Mouse (Mus musculus) heart, embryonic 11.5 days (tissue): ENCODE data around the gene Tmem240. TPM values are rescaled to one million over a fixed set of nuclear protein-coding genes. Genes with fewer than 3 reads are reported as not detected.
"Not testable (repeated sequence)": the region's sequence is repeated elsewhere in the genome, so short reads cannot be mapped to it uniquely, and the experiment has no call there.

Source experiments
- ATAC-seq: fragments of 200-750 bp; cut with Nextera tagmentation; replicated peaks from 2 replicates; pipeline ENCODE4 v1.8.0; 2017; ENCODE audit warnings: moderate library complexity; ENCODE audit not compliant: insufficient number of reproducible peaks, low FRiP score, low TSS enrichment
- H3K27ac ChIP-seq: fragments of 300-500 bp; sonication (generic); 2 replicates; pipeline ENCODE4 v1.5.1; 2014; ENCODE audit warnings: mild to moderate bottlenecking, low read depth, low read length
- H3K27me3 ChIP-seq: fragments of 300-500 bp; sonication (generic); 2 replicates; pipeline ENCODE4 v1.6.1; 2014; ENCODE audit warnings: mild to moderate bottlenecking, low read length, mixed read lengths; ENCODE audit not compliant: control insufficient read depth, insufficient read depth
- H3K36me3 ChIP-seq: fragments of 300-500 bp; sonication (generic); 2 replicates; pipeline ENCODE4 v1.6.1; 2014; ENCODE audit warnings: mild to moderate bottlenecking, low read length, moderate library complexity, mixed read lengths; ENCODE audit not compliant: control insufficient read depth, insufficient read depth
- H3K4me1 ChIP-seq: fragments of 300-500 bp; sonication (generic); 2 replicates; pipeline ENCODE4 v1.6.1; 2014; ENCODE audit warnings: low read length; ENCODE audit not compliant: control insufficient read depth, insufficient read depth
- H3K4me2 ChIP-seq: fragments of 300-500 bp; sonication (generic); 2 replicates; pipeline ENCODE4 v1.6.1; 2014; ENCODE audit warnings: mild to moderate bottlenecking, moderate library complexity
- H3K4me3 ChIP-seq: fragments of 300-500 bp; sonication (generic); 2 replicates; pipeline ENCODE4 v1.5.1; 2014; ENCODE audit warnings: low read depth, low read length
- H3K9ac ChIP-seq: fragments of 300-500 bp; sonication (generic); 2 replicates; pipeline ENCODE4 v1.6.1; 2014; ENCODE audit warnings: mild to moderate bottlenecking, low read depth, low read length, moderate library complexity
- H3K9me3 ChIP-seq: fragments of 300-500 bp; sonication (generic); replicated peaks from 2 replicates; pipeline ENCODE4 v1.6.1; 2016; ENCODE audit warnings: low read length; ENCODE audit not compliant: control insufficient read depth
- WGBS: fragments of 180-500 bp; shearing (Covaris S2); extraction: QIAGEN DNeasy Blood & Tissue Kit; methylation state at CpG from one replicate; pipeline ENCODE4 v1.1.7; 2014; ENCODE audit not compliant: insufficient replicate concordance; 5-methylcytosine and 5-hydroxymethylcytosine counted together
- polyA plus RNA-seq: library from polyadenylated mRNA; unstranded; fragments of >200 nt; fragmentation: Nextera tagmentation; extraction: Ambion mirVana; gene quantifications from 2 replicates; pipeline ENCODE4 v1.2.1, GENCODE M21; 2014

Gene Tmem240
- 0.47 and 0.68 TPM in 2 replicates for polyA plus RNA-seq

DNA sequence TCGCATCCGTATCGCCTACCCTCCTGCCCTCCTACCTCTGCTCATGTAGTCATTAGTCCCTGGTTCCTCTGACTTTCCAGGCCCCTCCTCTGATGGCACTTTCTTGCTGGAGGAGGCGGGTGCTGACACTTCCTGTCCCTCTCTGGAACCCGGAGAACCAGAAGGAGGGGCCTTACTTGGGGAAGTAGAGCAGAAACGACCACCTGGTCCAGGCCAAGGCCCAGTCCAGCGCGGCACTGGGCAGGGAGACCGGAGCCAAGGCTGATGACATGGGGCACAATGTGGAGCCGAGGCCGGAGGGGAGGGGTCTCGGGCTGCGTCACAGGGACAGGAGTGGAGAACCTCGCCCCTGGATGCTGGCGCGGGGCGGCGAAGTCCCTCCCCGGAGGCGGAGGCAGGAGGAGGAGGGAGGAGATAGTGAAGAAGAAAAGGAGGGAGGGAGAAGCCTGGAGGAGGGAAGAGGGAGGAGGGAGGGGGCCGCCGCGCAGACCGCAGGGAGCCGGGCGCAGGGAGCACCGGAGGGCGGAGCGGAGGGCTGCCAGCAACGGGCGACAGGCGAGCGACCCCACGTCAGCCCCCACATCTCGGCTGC, at the start of gene Tmem240:
Gene Tmem240 (plus strand): TSS at position 451 of the 592 bp plus-strand sequence.
- peak within 1 kb of the TSS; percentile 82 for H3K9ac ChIP-seq
- H3K4me1 ChIP-seq: peaks cover 15% of the 10 kb centered on the region
- no peaks in the 10 kb centered on the region for H3K27me3 ChIP-seq
- no peaks in the 10 kb centered on the region for H3K9me3 ChIP-seq
- peak within 1 kb of the TSS; percentile 80 for H3K27ac ChIP-seq
- H3K4me2 ChIP-seq: peak within 1 kb of the TSS; percentile 96
- H3K4me3 ChIP-seq: peak within 1 kb of the TSS; percentile 83
- peak; percentile 84 for ATAC-seq
- 0% methylated on average over 30 of the region's 35 CpGs for WGBS
- H3K36me3 ChIP-seq: 0 out of 2 replicates have a peak, but pooled peaks cover 3% of the 10 kb centered on the region

- not testable (repeated sequence) for H3K9me3 ChIP-seq, H3K4me3 ChIP-seq, H3K27me3 ChIP-seq, H3K4me1 ChIP-seq, H3K36me3 ChIP-seq, H3K27ac ChIP-seq, H3K9ac ChIP-seq, ATAC-seq, H3K4me2 ChIP-seq
- 64% methylated on average over 4 of the region's 4 CpGs for WGBS
Observed at GRCm38 (mm10) chr4:155687764-155688163, 46.8 kb upstream of the Tmem240 start.

DNA sequence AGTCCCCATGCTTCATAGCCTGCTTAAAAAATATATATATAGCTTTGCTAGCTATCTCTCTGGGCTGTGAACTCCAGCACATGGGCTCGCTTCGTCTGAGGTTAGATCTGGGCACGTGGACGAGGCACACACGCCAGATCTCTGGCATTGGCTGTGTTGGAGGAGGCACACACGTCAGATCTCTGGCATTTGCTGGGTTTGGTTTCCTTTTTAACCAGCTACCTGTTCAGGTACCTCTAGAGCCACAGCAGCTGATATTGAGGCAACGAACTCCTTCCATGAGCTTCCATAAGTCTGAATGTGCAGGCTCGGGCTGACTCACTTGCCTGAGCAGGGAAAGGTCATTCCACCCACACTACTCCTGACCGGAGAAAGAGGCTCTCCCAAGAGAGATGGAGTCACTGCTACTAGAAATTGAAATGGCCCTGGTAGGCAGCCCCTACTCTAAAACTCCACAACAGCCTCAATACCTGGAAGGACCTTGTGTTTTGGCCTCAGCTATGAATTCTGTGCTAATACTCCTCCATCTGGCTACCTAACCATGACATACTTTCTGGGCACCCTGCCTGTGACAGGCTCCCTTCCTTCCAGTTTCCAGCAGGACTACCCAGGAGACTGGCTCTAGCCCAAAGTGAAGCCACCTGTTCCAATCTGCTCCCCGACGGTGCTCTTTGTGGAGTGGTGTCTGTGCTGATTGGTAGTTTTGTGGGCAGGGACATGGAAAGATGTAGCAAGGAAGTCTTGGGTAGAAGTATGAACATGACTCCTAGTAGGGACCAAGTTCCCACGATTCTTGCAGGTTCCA, 43.8 kb upstream of the Tmem240 start:
- WGBS: 76% methylated on average over 12 of the region's 12 CpGs
- Histone ChIP-seq H3K4me3 (no peak overlapping the region), H3K36me3 (no peaks in the 10 kb centered on the region), H3K9me3 (no peaks in the 10 kb centered on the region), H3K4me1 (no peaks in the 10 kb centered on the region), H3K27me3 (peaks cover 21% of the 10 kb centered on the region), H3K4me2 (no peak overlapping the region), H3K27ac (no peak overlapping the region), H3K9ac (no peak overlapping the region)
- no peak for ATAC-seq

DNA sequence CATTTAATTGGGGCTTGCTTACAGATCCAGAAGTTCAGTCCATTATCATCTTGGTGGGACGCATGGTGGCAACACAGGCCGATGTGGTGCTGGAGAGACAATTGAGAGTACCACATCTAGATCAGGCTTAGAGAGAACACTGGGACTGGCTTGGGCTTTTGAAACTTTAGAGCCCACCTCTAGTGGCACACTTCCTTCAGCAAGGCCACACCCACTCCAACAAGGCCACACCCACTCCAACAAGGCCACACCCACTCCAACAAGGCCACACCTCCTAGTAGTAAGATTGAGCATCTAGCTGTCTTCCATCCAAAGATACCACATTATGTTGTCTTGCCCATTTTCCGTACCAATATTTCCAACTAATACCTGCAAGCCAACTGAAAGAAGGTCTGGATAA, 42.2 kb upstream of the Tmem240 start:
- no peak overlapping the region for H3K27ac ChIP-seq
- ATAC-seq: no peak

DNA sequence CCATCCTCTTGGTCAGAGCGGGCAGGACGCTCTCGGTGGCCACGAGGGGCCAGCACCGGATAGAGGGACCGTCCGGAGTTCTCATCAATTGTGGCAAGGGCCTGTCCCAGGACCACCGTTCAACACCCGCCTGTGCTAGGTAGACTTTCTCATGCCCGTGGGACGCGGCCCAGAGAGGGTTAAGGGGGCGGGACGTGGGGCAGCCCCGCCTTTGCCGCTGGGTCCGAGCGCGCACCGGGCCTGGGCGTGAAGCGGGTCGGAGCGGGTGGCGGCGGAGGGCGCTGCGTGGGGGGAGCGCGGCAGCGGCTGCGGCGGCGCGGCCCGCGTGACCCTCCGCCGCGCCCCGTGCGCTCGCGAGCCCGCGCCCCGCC, 40.5 kb upstream of the Tmem240 start, which contains the start of gene Fndc10:
Gene Fndc10 (plus strand): TSS at position 232 of the 371 bp plus-strand sequence.
- H3K4me1 ChIP-seq: no peaks in the 10 kb centered on the region
- 1% methylated on average over 39 of the region's 47 CpGs for WGBS
- no peaks in the 10 kb centered on the region for H3K9me3 ChIP-seq
- ATAC-seq: peak; percentile 60; the same call in 1 of the 2 replicates
- peak within 1 kb of the TSS; percentile 69 for H3K9ac ChIP-seq
- H3K27me3 ChIP-seq: peaks cover 24% of the 10 kb centered on the region
- no peaks in the 10 kb centered on the region for H3K36me3 ChIP-seq
- peak within 1 kb of the TSS; percentile 89 for H3K4me2 ChIP-seq
- H3K27ac ChIP-seq: no peak within 1 kb of the TSS
- H3K4me3 ChIP-seq: peak within 1 kb of the TSS; percentile 78

More for the DNA sequence above, 42.2 kb upstream of the Tmem240 start:
- H3K9me3 ChIP-seq: no peaks in the 10 kb centered on the region
- no peak overlapping the region for H3K9ac ChIP-seq
- no peak overlapping the region for H3K4me3 ChIP-seq
- H3K4me2 ChIP-seq: no peak overlapping the region
- peaks cover 24% of the 10 kb centered on the region for H3K27me3 ChIP-seq
- H3K4me1 ChIP-seq: no peaks in the 10 kb centered on the region
- H3K36me3 ChIP-seq: no peaks in the 10 kb centered on the region
- 92% methylated on average over 3 of the region's 3 CpGs for whole genome bisulfite sequencing

DNA sequence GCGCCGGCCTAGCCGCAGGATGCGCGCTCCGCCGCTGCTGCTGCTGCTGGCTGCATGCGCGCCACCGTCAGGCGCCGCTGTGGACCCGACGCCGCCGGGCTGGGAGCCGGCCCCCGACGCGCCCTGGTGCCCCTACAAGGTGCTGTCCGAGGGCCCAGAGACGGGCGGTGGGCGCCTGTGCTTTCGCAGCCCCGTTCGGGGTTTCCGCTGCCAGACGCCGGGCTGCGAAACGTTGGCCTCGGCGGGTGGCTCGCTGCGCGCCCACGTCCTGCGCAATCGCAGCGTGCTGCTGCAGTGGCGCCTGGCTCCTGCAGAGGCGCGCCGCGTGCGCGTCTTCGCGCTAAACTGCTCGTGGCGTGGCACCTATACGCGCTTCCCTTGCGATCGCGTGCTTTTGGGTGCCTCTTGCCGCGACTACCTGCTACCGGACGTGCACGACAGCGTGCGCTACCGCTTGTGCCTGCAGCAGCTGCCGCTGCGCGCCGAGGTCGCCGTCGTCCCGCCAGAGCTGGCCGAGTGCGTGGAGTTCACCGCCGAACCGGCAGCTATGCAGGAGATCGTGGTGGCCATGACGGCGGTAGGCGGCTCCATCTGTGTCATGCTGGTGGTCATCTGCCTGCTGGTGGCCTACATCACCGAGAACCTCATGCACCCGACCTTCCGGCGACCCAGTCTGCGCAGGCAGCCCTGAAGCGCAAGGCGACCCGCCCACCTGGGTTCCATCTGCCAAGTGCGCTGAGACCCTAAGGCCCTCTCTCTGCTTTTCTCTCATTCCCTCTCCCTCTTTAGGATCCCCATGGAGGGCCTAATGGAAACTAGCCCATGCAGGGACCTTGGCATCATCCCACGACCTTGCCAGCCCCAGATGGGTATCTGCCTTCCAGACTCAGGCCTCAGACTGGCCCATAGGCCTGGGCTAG, 39.9 kb upstream of the Tmem240 start:
- ATAC-seq: peak; percentile 51; the same call in 1 of the 2 replicates
- H3K36me3 ChIP-seq: no peaks in the 10 kb centered on the region
- peak overlapping the region; percentile 69 for H3K9ac ChIP-seq
- H3K4me1 ChIP-seq: no peaks in the 10 kb centered on the region
- peak overlapping the region; percentile 78 for H3K4me3 ChIP-seq
- peaks cover 24% of the 10 kb centered on the region for H3K27me3 ChIP-seq
- WGBS: under 1% methylated on average over 92 of the region's 92 CpGs
- peak overlapping the region; percentile 89 for H3K4me2 ChIP-seq
- H3K9me3 ChIP-seq: no peaks in the 10 kb centered on the region
- H3K27ac ChIP-seq: no peak overlapping the region

DNA sequence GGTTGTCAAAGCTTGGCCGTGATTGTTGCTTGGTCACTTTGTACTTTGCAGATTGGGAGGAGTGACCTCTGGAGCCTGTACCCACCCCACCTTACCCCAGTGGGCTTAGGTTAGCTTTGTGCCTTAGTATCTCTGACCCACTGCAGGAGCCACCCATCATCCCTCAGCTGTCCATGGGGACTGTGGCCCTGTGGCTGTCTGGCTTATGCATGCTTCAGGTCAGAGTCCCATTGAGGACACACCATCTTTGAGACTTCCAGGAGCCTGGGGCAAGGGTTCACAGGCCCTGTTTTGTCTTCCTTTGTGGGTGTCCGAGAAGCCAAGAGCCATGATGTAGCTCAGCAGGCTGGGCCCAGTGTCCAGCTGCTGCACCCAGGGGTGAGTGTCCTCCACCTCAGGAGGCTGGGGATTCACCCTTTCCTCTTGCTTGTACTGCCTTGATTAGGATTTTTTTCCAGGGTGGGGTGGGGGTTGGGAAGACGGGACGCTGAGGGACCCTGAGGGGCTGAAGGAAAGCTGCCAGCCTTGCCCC, 39.0 kb upstream of the Tmem240 start:
- Histone ChIP-seq H3K4me3 (no peak overlapping the region), H3K27ac (no peak overlapping the region), H3K4me2 (no peak overlapping the region), H3K9ac (no peak overlapping the region), H3K27me3 (peaks cover 24% of the 10 kb centered on the region), H3K4me1 (no peaks in the 10 kb centered on the region), H3K9me3 (no peaks in the 10 kb centered on the region), H3K36me3 (no peaks in the 10 kb centered on the region)
- no peak for ATAC-seq
- WGBS: 78% methylated on average over 4 of the region's 4 CpGs
